Mouse (Mus musculus) cerebellum, postnatal 36 days (tissue): ENCODE results near the gene Rnf144b.

Experiments
- DNase-seq, 2 experiments: peaks; one replicate each; pipeline ENCODE4 v3.0.0; 2021 to 2022; ENCODE audit warnings: mixed read lengths in 2 of 2

Rnf144b gene

DNA sequence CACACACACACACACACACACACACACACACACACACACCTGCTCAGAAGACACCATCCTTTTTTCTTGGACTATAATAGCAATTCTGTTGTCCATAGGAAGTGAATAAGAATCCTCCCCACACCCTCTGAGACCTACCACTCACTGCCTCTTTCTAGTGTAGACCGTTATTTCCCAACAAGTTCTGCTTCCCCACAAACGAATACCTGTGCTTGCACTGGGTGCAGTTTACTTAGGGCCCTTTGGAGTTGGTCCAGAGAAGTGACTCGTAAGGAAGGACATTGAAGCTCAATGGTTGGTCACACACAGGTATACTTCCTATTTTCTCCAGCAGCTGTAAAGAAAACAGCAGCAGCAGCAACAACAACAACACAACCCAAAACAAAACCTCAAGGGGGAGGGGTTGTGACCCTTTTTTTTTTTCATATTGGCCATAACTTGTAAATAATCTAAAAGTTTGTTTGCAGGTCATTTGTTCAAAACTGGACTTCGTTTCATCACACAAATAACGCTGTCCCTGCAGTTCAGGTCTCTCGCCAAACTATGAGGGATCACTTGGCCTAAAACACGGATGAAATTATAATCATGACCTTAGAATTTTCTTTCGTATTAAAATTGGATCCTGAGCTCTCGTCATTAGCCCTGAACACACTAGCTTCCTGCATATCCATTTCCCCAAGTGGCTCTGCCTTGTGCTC lies 60.7 kb downstream of the Rnf144b start:
- DNase-seq = no peak

DNA sequence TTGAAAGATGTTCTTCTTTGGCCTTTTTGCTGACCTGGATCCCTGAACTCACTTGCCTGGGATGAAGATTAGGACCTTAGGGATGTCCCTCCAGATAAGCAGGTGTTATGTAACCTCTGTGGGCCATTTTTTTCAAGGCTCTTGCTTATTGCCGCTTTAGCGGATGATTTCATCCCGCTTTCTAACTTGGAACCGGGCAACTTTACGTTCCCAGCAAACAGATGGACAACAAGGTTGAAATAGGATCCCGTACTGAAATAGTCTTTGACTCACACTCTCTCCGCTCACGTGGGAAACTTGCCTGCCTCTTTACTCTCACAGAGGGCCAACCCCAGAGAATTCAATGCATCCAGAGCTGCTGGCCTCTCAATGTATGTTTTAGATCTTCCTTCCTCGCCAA lies 61.3 kb downstream of the Rnf144b start:
- DNase-seq = no peak

DNA sequence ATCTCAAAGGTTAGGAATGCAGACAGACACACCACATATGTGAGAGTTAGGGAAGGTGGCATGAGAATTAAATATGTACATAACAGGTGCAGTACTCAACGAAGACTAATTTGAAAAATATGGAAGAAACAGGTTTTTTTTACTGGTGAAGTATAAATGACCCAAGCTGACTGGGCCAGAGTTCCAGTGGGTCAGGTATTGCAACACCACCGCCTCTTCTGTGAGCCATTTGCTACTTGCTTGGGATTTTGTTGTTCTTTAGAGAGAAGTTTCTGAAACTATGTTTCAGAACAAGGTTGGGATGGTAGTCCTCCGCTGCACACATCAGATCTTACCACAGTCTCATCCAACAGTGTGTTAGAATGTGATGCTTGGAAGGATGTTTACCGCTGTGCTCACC lies 65.4 kb downstream of the Rnf144b start:
- DNase-seq = no peak

DNA sequence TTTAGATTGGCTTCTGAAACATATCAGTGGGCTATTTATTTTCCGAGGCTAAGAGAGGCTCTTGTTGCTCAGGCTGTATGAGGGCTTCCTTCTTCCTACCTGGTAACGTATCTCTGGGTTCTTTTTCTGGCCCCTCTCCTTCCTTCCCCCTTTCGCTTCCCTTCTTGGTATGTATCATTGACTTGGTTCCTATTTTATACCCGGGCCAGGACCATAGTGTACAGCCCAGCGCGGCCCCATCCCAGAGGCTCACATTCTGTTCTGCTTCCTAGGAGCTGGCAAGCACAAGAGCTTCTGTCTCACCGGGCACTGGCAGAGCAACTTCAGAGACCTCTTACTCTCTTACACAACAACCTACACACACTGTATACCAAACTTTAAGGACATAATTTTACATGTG lies 67.5 kb downstream of the Rnf144b start:
- no peak for DNase-seq

DNA sequence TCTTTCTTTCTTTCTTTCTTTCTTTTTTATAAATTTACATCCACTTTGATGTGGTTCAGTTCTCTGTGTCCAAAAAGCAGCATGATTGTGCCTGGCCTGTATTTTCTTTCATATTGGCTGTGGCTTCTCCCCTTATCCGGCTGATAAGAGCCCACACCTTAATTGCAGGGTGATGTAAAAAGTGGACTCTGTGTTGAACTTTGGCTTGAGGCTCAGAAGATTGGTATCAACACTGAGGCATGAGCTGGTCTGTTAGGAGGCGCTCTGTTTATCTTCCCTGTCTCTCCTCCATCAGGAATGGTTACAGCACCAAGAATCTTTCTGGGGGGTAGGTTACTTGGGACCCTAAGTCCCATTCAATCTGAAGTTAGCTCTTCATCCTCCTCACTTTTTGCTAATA lies 69.7 kb downstream of the Rnf144b start:
- no peak for DNase-seq

GRCm38 (mm10) chr13:47192771-47193170 lies 70.3 kb downstream of the Rnf144b start:
- no peak for DNase-seq

GRCm38 (mm10) chr13:47193326-47194153 lies 71.1 kb downstream of the Rnf144b start:
- peak; percentile 76 to 77 for DNase-seq

DNA sequence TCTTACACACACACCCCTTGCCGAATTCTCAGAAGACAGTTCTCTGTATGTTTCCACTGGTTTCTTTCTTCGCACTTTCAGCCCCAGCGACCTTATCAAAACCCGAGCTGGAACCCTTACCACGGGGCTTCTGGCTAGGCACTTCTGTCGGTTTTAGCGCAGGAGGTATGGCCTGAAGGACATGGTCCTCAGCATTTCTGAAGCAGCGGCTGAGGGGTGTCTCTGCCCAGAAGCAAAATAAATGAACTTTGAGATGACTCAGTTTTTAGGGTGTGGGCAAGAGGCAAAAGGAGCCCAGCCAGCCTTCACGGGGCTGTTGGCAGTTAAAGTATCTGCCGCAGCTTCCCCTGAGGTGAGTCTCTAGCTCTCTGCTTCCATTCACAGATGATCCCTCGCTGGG lies 72.2 kb downstream of the Rnf144b start:
- peak in 1 of 2 experiments; percentile 30 for DNase-seq

DNA sequence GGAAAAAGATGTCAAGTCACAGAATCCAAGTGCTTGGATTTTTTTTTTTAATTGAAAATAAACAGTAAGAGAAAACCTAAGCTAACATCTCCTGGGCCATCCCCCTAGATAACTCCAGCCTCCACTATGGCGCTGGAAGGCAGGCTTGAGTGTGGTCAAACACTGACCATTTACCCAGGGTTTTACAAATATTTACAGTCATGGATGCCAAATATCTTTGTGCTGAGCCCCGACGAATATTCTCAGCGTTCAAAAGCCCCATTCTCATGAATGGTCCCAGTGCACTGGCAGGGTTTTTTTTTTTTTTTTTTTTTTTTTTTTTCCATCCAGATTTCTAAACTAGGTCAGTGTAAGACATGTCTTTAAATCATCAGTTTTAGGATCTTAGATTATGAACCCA lies 73.0 kb downstream of the Rnf144b start:
- no peak for DNase-seq

- peak in 1 of 2 experiments; percentile 19 for DNase-seq
These were observed 77.7 kb downstream of the Rnf144b start for GRCm38 (mm10) chr13:47200011-47200670.

- DNase-seq = peak in 1 of 2 experiments; percentile 28
These were observed 79.6 kb downstream of the Rnf144b start for GRCm38 (mm10) chr13:47201962-47202624.

DNA sequence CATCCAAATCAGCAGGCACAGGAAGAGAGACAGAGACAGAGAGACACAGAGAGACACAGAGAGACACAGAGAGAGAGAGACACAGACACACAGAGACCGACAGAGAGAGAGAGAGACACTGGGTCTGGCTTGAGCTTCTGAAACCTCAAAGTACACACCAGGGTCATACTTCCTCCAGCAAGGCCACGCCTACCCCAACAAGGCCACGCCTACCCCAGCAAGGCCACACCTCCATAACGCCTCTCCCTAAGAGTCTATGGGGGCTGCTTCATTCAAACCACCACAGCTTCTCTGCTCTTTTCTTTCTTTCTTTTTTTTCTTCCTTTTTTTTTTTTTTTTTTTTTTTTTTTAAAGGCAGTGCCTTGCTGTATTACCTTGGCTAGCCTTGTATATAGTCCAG lies 88.0 kb downstream of the Rnf144b start:
- no peak for DNase-seq

DNA sequence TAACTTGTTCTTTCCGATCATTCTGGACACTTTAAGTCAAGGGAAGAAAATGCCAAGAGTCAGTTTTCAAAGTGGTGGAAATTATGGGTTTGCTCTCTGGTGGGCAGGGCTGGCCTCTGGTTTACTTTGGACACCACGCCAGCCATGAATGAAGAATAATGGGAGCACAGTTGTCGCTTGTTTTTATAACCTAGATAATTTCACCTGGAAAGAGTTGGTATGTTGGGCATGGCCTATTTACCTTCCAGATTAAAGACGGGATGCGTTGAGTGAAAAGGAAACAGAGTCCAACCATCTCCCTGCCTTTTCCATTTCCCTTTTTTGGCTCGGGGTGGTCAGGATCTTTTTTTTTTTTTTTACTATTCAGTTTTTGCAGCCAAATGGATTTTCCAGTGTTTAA lies 88.5 kb downstream of the Rnf144b start:
- no peak for DNase-seq

DNA sequence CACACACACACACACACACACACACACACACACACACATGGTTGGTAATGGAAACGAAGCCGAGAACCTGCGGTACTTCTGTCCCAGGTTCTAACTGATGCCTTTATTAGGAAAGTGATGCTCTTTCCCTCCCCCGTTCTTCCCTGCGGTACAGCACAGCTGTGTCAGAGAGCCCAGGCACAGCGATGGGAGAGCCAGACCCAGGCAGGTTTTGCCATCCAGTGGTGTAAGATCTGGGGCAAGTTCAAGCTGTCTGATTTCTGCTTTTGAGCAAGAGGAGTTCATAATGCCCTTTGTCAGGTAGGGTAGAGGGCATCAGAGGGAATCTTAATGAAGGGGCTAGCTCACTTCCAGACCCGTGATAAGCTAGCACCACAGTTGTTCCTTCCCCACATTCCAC lies 89.1 kb downstream of the Rnf144b start:
- no peak for DNase-seq

GRCm38 (mm10) chr13:47213817-47214216 lies 91.4 kb downstream of the Rnf144b start:
- DNase-seq = no peak

DNA sequence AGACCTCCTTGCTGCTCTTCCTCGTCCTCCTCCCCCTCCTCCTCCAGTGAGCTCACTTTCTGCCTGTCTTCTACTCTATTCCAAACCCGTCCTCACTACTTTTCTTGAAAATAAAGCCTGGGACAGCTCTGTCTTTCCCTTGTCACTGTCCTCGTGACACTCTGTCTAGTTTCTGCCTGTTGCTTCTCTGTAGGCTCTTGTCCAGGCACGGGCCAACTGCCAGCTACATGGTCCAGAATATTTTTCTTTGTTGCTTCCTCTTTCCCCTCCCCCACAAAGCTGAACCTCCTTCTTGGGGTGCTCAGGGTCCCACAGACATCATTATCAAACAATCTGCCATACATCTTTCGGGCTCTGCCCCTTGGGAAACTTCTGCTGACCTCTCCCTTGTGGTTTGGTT lies 92.4 kb downstream of the Rnf144b start:
- DNase-seq = no peak

DNA sequence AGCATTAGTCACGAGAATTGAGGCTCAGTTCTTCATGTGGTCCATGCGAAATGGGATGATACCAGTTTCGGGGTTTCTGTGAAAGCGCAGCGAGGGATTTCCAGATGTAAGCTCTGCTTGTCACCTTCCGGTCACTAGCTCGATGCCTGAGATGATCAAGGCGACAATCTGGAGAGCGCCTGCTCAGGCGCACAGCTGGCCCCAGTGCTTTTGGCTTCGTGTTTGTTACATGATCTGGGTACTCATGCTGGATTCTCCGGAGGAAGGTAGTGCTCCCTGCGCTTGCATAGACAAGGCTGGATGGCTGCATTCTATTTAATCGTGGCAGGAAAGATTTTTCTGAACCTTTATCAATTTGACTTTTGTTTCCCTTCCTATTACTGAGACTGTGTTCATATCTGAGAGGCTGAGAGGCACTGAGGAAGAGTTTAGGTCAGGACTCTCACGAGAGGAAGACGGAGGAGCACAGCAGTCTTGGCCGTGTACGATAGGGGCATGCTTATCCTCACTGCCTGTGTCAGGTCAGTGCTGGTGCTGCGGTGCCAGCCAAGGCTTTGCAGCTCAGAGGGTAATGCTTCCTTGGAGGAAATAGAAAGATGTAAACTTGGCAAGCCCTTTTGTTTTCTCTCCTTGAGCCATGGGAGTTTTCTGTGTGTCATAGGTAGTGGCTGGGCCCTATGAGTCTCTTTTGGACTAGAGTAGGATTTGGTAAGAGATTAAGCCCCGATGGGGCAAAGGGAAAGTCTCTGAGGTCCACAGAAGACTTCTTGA lies 93.5 kb downstream of the Rnf144b start:
- no peak for DNase-seq

- no peak for DNase-seq
These were observed 94.7 kb downstream of the Rnf144b start for GRCm38 (mm10) chr13:47217107-47217571.

DNA sequence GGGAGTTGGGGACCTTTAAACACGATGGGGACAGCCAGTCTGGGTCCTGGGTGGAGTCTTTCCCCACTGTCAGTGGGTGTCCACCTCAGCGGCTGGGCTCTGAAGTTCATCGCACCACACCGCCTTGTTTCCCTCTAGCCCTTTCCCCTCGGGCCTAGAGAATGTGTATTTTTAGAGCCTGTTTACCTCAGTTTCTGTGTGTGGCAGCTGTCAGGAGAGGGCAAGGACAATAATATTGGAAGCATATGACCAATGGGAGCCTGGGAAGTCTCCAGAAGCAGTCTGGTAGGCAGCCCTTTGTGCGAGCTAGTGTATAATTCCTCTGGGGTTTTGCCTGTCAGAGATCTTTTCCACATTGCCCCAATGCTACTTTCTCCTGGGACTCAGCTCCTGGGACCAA lies 95.9 kb downstream of the Rnf144b start:
- DNase-seq = no peak

DNA sequence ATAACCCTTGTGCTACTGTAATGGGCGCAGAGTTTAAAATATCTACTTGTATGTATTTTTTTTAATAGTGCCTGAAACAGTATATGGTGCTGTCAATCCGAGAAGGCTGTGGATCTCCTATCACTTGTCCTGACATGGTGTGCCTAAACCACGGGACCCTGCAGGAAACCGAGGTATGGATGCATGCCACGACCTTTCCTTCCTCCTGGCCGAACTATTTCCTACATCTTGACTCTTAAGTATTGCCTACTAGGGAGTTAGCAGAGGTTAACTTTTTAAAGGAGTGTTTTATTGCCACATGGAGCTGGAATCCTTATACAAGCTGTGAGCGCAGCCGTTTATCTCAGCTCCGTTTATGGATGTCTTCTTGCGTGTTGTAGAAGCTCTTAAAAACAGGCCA lies 98.0 kb downstream of the Rnf144b start:
- no peak for DNase-seq

- peak; percentile 49 to 51 for DNase-seq
These were observed 101.4 kb downstream of the Rnf144b start for GRCm38 (mm10) chr13:47223576-47224538.
